In the genomic region with DNA sequence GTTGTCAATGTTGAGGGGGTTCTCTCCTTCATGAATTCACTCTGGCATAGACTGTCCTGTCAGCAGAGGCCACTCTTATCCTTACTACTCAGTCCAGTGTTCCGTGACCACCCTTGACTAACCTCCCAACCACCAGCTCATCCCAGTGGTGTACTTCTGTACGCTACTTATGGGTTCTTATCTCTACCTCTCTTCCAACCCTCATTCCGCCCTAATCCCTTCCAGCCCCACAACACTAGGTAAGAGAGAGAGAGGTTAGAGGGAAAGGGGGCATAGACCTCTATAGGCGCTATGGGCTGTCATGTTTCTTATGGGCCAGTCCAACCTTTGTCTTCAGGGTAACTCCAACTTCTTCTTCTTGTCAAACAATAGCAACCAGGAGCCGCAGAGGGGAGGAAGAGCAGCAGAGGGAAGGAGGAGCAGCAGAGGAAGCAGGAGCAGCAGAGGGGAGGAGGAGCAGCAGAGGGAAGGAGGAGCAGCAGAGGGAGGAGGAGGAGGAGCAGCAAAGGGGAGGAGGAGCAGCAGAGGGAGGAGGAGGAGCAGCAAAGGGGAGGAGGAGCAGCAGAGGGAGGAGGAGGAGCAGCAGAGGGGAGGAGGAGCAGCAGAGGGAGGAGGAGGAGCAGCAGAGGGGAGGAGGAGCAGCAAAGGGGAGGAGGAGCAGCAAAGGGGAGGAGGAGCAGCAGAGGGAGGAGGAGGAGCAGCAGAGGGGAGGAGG, we compare ENCODE assay signal across 20 mouse cellular contexts.
"Had no signal": no experiment of that assay in that cellular context is flagged by ENCODE, and none has a peak within 500 bp of the region (broad histone marks: within the 10 kb centered on the region; RNA-seq: fewer than 3 reads in every experiment).

No protein-coding gene starts in this region.

- H3K9me3 ChIP-seq: kidney, embryonic 15.5 days; limb, embryonic 12.5 days; limb, embryonic 15.5 days; liver, embryonic 12.5 days; liver, embryonic 15.5 days; midbrain, embryonic 13.5 days had no signal

- H3K27ac ChIP-seq: kidney, embryonic 15.5 days; left cerebral cortex, adult 2 months; limb, embryonic 12.5 days; limb, embryonic 15.5 days; liver, embryonic 12.5 days; liver, embryonic 15.5 days; midbrain, embryonic 13.5 days had no signal

- ATAC-seq: liver, embryonic 12.5 days; midbrain, embryonic 13.5 days had no signal

- H3K4me1 ChIP-seq: kidney, embryonic 15.5 days; limb, embryonic 12.5 days; limb, embryonic 15.5 days; liver, embryonic 15.5 days; midbrain, embryonic 13.5 days had no signal

- H3K4me3 ChIP-seq: kidney, embryonic 15.5 days; left cerebral cortex, adult 2 months; limb, embryonic 12.5 days; limb, embryonic 15.5 days; liver, embryonic 12.5 days; liver, embryonic 15.5 days; midbrain, embryonic 13.5 days had no signal

- DNase-seq: kidney, adult 11 months; kidney, adult 8-10 months; kidney, postnatal 10 days; kidney, postnatal 36 days; layer of hippocampus, postnatal 36 days; left cerebral cortex, postnatal 4 days; lung, adult 2 months; lung, postnatal 14 days; lung, postnatal 4 days; right cerebral cortex, adult 18-20 months; right cerebral cortex, postnatal 14 days; spleen, adult 18-20 months; thymus, postnatal 25 days had no signal

- H3K9ac ChIP-seq: kidney, embryonic 15.5 days; limb, embryonic 12.5 days; limb, embryonic 15.5 days; liver, embryonic 12.5 days; liver, embryonic 15.5 days; midbrain, embryonic 13.5 days had no signal

- H3K27me3 ChIP-seq: kidney, embryonic 15.5 days; limb, embryonic 12.5 days; limb, embryonic 15.5 days; liver, embryonic 12.5 days; liver, embryonic 15.5 days; midbrain, embryonic 13.5 days had no signal

- H3K4me2 ChIP-seq: kidney, embryonic 15.5 days; limb, embryonic 12.5 days; limb, embryonic 15.5 days; liver, embryonic 12.5 days; liver, embryonic 15.5 days; midbrain, embryonic 13.5 days had no signal
